Mouse (Mus musculus) thymus, adult 18-20 months (tissue): ENCODE data around the gene Nmrk1.

Experiments used
- DNase-seq, 2 experiments: peaks; one replicate each; pipeline ENCODE4 v3.0.0; 2022; ENCODE audit warnings: mixed read lengths in 2 of 2

The Nmrk1 gene

DNA sequence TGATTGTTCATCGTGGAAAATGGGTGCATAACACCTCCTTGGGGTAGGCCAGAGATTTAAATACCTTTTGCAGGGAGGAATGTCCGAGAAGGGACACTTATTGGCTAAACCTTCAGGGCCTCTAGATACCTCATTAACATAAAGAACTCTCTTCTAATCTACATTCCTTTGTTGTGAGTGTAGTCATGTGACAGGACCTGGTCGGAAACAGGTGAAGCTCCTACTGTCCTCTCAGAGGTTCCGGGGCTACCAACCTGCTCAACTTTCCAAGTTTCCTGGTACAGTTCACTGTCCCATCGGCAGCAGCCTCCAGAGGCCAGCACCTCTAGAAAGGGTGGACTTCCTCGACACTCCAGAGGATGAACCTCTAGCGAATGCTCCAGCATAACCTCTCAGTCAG lies 24.2 kb downstream of the Nmrk1 start:
- DNase-seq: no peak

DNA sequence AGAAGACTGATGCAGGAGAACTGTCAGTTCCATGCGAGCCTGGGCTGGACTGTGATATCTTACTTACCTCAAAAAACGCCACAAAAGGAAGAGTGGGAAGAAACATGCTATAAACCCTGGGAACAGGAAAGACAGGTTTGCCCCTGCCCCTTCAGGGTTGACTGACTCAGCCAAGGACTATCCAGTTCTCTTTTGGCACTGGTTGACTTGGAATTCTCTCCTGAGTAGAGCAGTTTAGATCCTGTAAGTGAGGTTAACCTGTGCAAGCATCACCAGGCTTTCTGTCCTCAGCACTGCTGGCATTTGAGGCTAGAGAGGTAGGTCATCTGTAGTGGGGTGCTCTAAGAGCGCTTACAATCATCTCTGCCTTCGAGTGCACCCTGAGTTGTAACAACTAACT lies 26.7 kb downstream of the Nmrk1 start:
- no peak for DNase-seq

DNA sequence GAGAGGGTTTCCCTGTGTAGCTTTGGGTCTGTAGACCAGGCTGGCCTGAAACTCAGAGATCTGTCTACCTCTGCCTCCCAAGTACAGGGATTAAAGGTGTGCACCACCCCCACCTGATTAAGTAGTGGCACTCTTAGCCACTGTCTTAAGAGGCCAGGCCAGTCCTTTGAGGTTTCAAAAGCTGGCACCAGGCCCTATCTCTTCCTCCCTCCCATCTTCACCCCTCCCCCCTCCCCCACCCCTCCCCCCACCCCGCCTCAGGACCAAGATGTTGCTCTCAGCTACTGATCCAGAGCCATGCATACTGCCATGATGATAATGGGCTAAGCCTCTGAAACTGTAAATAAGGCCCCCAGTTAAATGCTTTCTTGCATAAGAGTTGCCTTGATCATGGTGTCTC lies 27.6 kb downstream of the Nmrk1 start:
- no peak for DNase-seq

DNA sequence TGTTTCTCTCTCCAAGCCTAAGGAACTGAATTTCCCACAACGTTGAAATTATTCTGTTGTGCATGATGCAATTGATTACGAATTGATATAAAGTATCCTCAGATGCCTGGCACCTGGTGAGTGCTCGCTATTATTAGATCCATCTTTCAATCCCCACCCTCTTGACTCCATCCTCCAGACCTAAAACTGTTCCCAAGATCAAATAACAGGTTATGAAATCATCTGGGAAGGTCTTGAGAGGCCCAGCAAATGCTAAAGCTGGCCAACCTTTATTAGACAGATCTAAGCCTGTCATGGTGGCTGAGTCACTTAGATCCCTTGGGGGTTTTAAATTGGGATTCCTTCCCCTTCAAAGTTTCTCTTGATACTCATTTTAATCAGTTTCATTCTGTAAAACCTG lies 28.7 kb downstream of the Nmrk1 start:
- DNase-seq: no peak

DNA sequence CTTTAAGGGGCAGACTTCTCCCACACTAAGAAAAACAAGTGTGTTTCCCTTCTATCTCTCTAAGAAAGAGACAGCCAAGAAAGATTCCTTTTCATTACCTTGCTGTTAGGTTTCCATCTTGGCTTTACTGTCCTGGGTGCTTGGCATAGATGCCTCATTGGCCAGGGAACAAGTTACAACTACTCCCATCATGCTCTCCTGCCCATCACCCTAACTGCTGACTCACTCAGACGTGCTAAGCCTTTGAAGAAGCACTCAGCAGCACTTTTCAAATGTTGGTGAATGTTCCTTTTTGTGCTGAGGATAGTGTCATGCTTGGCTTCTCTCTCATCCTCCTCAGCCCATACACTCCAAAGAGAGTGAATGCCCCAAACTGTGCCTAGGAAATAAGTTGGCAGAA lies 29.9 kb downstream of the Nmrk1 start:
- no peak for DNase-seq

DNA sequence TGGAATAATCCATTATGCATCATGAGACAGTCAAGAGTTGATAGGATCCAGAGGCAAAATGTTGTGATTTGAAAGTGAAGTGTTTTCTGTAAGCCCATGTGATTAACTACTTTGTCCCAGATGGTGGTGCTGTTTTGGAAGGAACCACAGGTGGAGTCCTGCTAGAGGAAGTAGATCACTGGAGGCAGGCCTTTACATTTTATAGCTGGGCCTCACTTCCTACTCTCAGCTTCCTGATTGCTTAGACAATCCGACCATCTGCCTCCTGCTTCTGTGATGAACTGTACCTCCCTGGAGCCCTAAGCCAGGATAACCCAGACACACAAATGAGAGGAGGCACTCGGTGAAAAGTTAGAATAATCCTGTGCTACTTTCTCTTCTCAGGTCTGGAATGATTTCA lies 32.2 kb downstream of the Nmrk1 start:
- DNase-seq: no peak

DNA sequence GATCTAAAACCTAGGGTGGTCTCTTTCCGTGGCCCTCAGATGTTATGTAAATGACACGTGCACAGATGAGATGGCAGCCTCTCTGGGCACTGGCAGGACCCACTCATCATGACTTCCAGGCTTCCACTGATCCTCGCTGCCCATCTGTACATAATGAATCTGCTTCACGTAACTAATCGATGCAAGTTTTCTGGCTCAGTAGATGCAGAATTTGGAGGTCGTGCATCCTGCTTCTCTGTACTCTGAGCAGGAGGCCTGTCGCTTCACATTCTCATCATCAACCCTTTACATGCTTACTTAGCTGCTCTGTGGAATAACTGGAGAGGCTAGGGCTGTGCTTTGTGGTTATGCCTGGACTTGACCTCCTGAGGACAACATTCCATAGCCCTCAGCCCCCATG lies 35.2 kb downstream of the Nmrk1 start:
- DNase-seq: no peak

DNA sequence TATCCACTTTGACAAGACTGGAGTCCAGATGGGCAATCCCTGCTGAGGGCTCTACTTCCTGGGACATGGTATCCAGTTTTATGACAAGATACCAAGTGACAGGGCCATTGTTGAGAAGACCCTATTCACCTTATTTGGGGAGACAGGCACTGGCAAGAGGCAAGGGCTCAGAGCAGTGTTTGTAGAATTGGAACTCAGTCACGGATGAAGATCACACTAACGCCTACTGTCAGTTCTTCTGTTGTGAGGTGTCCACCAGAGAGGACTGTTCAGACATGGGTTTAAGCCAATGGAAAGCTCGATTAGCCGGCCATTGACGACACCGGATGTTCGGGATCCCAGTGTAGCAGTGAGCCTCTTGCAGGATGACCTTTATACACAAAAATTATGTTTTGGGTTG lies 37.8 kb downstream of the Nmrk1 start:
- no peak for DNase-seq

DNA sequence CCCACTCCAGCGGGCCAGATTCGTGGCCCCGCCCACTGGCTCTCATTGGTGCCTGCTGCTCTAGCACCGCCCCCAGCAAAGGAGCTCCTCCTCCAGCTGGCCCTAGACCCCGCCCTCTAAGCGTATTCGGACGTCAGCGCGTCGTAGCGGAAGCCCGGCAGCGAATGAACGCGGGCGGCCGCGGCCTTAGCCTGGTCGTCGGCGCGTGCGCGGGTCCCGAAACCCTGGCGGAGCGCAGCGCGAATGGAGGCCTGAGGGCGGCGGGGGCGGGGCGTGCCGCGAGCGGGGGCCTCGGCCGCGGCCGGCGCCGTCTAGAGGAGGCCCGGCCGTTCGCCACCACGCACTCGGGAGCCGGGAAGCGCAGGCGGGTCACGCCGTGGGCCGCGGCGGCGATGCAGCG lies 38.9 kb downstream of the Nmrk1 start, which contains the start of gene Carnmt1:
Gene Carnmt1, plus strand, starts transcription at position 157 of the 400 bp plus-strand sequence.
- DNase-seq: peak; percentile 97

DNA sequence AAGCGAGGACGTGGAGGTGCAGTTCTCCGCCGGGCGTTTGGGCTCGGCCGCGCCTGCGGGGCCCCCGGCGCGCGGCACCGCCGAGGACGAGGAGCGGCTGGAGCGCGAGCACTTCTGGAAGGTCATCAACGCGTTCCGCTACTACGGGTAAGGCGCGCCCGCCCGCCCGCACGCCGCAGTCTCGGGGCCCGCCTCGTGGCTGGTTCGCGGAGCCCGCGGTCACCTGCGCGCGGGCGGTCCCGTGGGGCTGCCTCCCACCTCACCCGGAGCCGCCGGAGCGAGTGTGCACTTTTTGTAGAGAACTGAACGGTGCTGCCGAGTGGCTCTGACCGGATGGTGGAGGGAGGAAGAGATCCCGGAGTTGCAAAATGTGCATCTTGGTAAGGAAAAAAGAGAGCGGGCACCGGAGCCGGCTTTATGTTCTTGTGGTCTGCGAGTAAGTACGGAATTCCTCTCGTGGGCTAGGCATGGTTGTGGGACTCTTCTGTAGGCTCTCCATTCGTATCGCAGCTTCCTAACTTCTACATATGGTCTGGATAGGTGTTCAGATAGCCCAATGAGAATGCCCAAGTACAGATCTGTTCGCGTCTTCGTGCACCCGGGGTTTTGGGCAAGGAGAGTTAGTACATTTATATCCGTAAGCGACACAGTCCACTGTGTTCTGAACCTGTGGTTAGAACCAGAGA lies 39.4 kb downstream of the Nmrk1 start:
- DNase-seq: peak; percentile 32 to 50

DNA sequence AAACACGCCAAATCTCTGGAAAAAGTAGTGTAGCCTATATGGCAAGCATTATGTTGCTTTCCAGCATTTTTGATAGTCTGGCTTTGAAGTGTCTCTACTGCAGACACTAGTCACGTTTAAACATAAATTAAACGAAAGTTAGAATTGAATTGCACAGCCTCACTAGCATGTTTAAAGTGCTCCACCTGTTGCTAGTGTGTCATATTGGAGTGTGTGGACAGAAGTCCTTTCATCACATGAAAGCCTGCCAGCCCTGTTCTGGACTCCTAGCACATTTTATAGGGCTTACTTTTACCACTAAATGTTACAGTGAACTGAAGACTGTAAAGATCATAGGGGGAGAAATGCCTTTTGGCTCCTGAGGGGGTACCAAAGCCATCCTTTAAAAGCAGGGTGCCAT lies 40.7 kb downstream of the Nmrk1 start:
- DNase-seq: no peak

DNA sequence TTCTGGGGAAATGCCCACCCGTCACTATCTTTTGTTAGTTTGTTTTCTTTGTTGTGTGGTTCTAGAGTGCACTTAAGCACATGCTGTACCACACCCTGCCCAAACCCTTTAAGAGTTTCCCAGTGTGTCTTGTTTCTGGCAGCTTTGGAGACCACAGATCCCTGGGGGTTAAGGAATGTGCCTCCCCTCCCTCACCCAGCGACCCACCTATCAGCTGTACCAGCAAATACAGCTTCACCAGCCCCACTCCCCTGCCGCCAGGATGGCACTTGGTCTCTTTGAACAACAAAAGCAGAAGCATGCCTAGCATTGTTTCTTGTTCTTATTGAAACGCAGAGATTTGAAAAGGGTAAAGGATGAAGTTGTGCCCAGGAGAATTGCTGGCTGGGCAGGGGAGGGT lies 41.4 kb downstream of the Nmrk1 start:
- no peak for DNase-seq

DNA sequence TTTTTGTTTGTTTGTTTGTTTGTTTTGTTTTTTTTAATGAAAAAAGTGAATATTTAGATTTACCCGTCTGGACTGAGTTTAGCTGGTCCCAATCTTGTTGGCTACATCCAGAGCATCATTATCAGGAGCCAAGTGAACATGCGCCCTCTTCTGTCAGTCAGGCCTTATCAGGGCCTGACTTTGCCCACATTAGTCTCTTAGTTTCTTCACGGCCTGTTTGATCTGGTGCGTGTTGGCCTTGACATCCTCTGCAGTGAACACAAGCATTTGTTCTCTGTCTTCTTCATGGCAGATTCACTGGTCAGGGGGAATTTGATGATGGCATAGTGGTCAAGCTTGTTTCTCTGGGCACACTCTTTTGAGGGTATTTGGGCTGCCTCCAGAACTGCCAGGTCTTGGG lies 50.4 kb downstream of the Nmrk1 start:
- DNase-seq: no peak

DNA sequence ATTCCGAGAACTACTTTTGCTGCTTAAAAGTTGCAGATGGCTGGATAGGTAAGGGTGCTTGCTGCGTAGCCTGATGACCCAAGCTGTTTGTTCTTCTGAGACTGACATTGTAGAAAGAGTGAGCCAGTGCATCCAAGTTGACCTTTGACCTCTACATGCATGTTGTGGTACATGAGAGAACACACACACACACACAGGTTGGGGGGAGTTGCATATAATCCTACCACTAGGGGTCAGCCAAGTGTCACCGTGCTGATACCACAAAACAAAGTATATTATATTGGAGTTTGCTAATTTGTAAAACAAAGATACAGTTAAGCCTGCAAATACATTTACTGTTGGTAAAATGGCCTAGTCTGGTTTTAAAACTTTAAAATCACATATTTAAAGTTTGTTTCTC lies 55.8 kb downstream of the Nmrk1 start:
- DNase-seq: no peak

DNA sequence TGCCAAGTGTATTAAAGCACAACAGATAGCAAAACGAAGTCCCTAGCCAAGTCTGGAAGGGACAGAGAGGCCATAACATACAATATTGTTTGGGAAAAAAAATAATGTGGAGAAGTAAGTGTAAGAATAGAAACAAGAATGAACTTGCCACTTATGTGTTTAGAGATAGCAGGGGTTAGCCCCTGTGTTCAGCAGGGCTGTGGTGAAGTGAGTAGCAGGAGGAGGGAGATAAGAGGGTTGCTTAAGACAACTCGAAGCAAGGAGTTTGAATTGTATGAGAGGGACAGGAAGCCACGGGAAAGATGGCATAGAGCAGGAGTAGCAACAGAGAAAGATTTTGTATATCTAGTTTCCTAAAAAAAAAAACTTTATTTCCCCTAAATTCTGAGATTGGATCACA lies 60.4 kb downstream of the Nmrk1 start:
- no peak for DNase-seq

DNA sequence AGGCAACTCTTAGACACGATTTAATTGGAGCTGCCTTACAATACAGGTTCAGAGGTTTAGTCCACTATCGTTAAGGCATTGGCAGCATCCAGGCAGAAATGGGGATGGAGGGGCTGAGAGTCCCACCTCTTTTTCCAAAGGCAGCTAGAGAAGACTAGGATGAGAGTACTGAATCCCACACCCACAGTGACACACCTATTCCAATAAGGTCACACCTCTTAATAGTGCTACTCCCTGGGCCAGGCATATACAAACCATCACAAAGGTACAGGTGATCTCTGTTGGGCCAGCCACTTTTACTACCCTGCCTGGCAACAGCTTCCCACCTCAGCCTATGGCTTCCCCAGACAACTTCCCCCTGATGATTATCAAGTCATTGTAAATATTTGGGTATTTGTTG lies 61.0 kb downstream of the Nmrk1 start:
- DNase-seq: no peak

DNA sequence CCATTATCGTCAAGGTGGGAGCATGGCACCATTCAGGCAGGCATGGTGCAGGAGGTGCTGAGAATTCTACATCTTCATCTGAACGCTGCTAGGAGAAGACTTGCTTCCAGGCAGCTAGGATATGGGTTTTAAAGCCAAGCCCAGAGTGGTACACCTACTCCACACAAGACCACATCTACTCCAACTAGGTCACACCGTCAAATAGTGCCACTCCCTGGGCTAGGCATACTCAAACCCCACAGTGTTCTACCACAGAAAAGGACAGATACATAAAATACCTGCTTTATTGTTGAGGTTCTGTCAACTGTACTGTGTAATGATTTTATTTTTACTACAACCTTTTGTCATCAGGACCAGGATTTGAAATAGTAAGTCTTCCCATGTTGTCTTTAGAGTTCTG lies 63.4 kb downstream of the Nmrk1 start:
- DNase-seq: no peak

DNA sequence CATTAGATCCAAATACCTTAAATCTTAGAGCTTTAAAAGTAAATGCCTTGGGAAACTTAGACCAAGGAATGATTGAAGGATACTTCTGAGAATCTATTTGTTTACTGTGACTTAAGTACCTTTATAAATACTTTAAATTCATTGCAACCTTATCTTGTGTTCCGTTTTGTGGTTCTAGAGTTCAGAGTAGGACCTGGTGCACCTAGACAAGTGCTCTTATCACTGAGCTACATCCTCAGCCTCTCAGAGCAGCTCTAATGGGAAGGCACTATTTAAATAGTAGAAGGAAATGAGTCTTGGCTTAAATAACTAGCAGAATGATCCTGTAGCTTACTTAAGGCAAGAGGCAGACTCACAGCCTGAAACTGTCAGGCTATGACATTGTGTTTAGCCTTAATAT lies 63.8 kb downstream of the Nmrk1 start:
- DNase-seq: no peak
